Mouse (Mus musculus): ENCODE measurements around the gene Sdr9c7. TPM values are rescaled to one million over a fixed set of nuclear protein-coding genes. Genes with fewer than 3 reads are reported as not detected.
"Not testable (repeated sequence)": the region's sequence is repeated elsewhere in the genome, so short reads cannot be mapped to it uniquely, and the experiment has no call there.

Sdr9c7 gene
- not detected for total RNA-seq (2021)
- long read RNA-seq, experiment 1: 0 reads
- long read RNA-seq, experiment 2: 0 reads

- intact Hi-C loops (cut with DNase I): no loop called here
- no peak for DNase-seq (ENCODE audit: low spot score in 2 of 2)
Measured at GRCm38 (mm10) chr10:127898218-127898617, at the start of gene Sdr9c7. Gene Sdr9c7, plus strand, starts transcription at chr10:127898518.

GRCm38 (mm10) chr10:127849628-127850027 lies 48.7 kb upstream of the Sdr9c7 start, which contains the start of gene Rdh19:
Gene Rdh19, plus strand, starts transcription at chr10:127849928.
- intact Hi-C loops (cut with DNase I): no loop called here

GRCm38 (mm10) chr10:127856376-127856775 lies 41.9 kb upstream of the Sdr9c7 start:
- intact Hi-C loops (cut with DNase I): no loop called here
- peak in 1 of 2 experiments; percentile 3 for DNase-seq (ENCODE audit: low spot score in 2 of 2)

More at GRCm38 (mm10) chr10:127849628-127850027, 48.7 kb upstream of the Sdr9c7 start, which contains the start of gene Rdh19:
- no peak for DNase-seq (ENCODE audit: low spot score in 2 of 2)

- intact Hi-C loops (cut with DNase I): no loop called here
- DNase-seq (ENCODE audit: low spot score in 2 of 2): no peak
Measured at GRCm38 (mm10) chr10:127864931-127865330, 33.4 kb upstream of the Sdr9c7 start.

- no peak for DNase-seq (ENCODE audit: low spot score in 2 of 2)
- intact Hi-C loops (cut with DNase I): no loop called here
Measured at GRCm38 (mm10) chr10:127866232-127866631, 32.1 kb upstream of the Sdr9c7 start, which contains the start of gene Rdh16f2. Gene Rdh16f2, plus strand, starts transcription at chr10:127866474.

GRCm38 (mm10) chr10:127872484-127872883 lies 25.8 kb upstream of the Sdr9c7 start:
- intact Hi-C loops (cut with DNase I): no loop called here
- DNase-seq (ENCODE audit: low spot score in 2 of 2): peak in 1 of 2 experiments; percentile 14

- intact Hi-C loops (cut with DNase I): no loop called here
- no peak for DNase-seq (ENCODE audit: low spot score in 2 of 2)
Measured at GRCm38 (mm10) chr10:127877681-127878080, 20.6 kb upstream of the Sdr9c7 start.

- intact Hi-C loops (cut with DNase I): no loop called here
- DNase-seq (ENCODE audit: low spot score in 2 of 2): no peak
Measured at GRCm38 (mm10) chr10:127878262-127879057, 19.9 kb upstream of the Sdr9c7 start.

- intact Hi-C loops (cut with DNase I): no loop called here
Measured at GRCm38 (mm10) chr10:127879155-127879688, 19.1 kb upstream of the Sdr9c7 start.

GRCm38 (mm10) chr10:127881041-127881440 lies 17.3 kb upstream of the Sdr9c7 start:
- no peak for DNase-seq (ENCODE audit: low spot score in 2 of 2)
- intact Hi-C loops (cut with DNase I): no loop called here

More at GRCm38 (mm10) chr10:127879155-127879688, 19.1 kb upstream of the Sdr9c7 start:
- DNase-seq (ENCODE audit: low spot score in 2 of 2): no peak

GRCm38 (mm10) chr10:127886551-127886950 lies 11.8 kb upstream of the Sdr9c7 start:
- intact Hi-C loops (cut with DNase I): no loop called here
- no peak for DNase-seq (ENCODE audit: low spot score in 2 of 2)

- DNase-seq (ENCODE audit: low spot score in 2 of 2): no peak
- intact Hi-C loops (cut with DNase I): no loop called here
Measured at GRCm38 (mm10) chr10:127886971-127887370, 11.3 kb upstream of the Sdr9c7 start.

GRCm38 (mm10) chr10:127888605-127889004 lies 9.7 kb upstream of the Sdr9c7 start, which contains the start of gene Rdh7:
Gene Rdh7, minus strand, starts transcription at chr10:127888817.
- intact Hi-C loops (cut with DNase I): no loop called here
- DNase-seq (ENCODE audit: low spot score in 2 of 2): no peak

- intact Hi-C loops (cut with DNase I): no loop called here
- no peak for DNase-seq (ENCODE audit: low spot score in 2 of 2)
Measured at GRCm38 (mm10) chr10:127891481-127891880, 6.8 kb upstream of the Sdr9c7 start.

GRCm38 (mm10) chr10:127893163-127894022 lies 4.9 kb upstream of the Sdr9c7 start:
- DNase-seq (ENCODE audit: low spot score in 2 of 2): peak in 1 of 2 experiments; percentile 16
- intact Hi-C loops (cut with DNase I): not testable (repeated sequence)

- DNase-seq (ENCODE audit: low spot score in 2 of 2): no peak
- intact Hi-C loops (cut with DNase I): no loop called here
Measured at GRCm38 (mm10) chr10:127896705-127897104, 1.6 kb upstream of the Sdr9c7 start.

- intact Hi-C loops (cut with DNase I): no loop called here
- DNase-seq (ENCODE audit: low spot score in 2 of 2): no peak
Measured at GRCm38 (mm10) chr10:127897506-127897905, 812 bp upstream of the Sdr9c7 start.

GRCm38 (mm10) chr10:127899783-127900182 lies 1.5 kb downstream of the Sdr9c7 start:
- intact Hi-C loops (cut with DNase I): no loop called here
- DNase-seq (ENCODE audit: low spot score in 2 of 2): no peak

GRCm38 (mm10) chr10:127901751-127902150 lies 3.4 kb downstream of the Sdr9c7 start:
- intact Hi-C loops (cut with DNase I): no loop called here
- DNase-seq (ENCODE audit: low spot score in 2 of 2): no peak

GRCm38 (mm10) chr10:127903116-127903515 lies 4.8 kb downstream of the Sdr9c7 start:
- intact Hi-C loops (cut with DNase I): no loop called here

More at GRCm38 (mm10) chr10:127903116-127903515, 4.8 kb downstream of the Sdr9c7 start:
- no peak for DNase-seq (ENCODE audit: low spot score in 2 of 2)

Measured in left cerebral cortex, postnatal 14 days (tissue).